Mouse (Mus musculus) intestine, embryonic 16.5 days (tissue): ENCODE measurements around the gene Gm20403. TPM values are rescaled to one million over a fixed set of nuclear protein-coding genes. Genes with fewer than 3 reads are reported as not detected.

Source experiments
- ATAC-seq: fragments of 200-750 bp; cut with Nextera tagmentation; 2 replicates; pipeline ENCODE4 v1.8.0; 2017; ENCODE audit warnings: moderate TSS enrichment, moderate library complexity
- H3K27ac ChIP-seq: fragments of 300-500 bp; sonication (generic); 2 replicates; pipeline ENCODE4 v1.5.1; 2014; ENCODE audit warnings: mild to moderate bottlenecking, low read length
- H3K27me3 ChIP-seq: fragments of 300-500 bp; sonication (generic); replicated peaks from 2 replicates; pipeline ENCODE4 v1.6.1; 2014; ENCODE audit warnings: low read length, control low read depth, mixed read lengths; ENCODE audit not compliant: control insufficient read depth, insufficient read depth
- H3K36me3 ChIP-seq: fragments of 300-500 bp; sonication (generic); 2 replicates; pipeline ENCODE4 v1.6.1; 2014; ENCODE audit warnings: low read length, control low read depth; ENCODE audit not compliant: control insufficient read depth, insufficient read depth
- H3K4me1 ChIP-seq: fragments of 300-500 bp; sonication (generic); 2 replicates; pipeline ENCODE4 v1.6.1; 2014; ENCODE audit warnings: low read length, control low read depth, mixed read lengths; ENCODE audit not compliant: control insufficient read depth, insufficient read depth
- H3K4me2 ChIP-seq: fragments of 300-500 bp; sonication (generic); 2 replicates; pipeline ENCODE4 v1.6.1; 2014; ENCODE audit warnings: low read depth, low read length, control low read depth
- H3K4me3 ChIP-seq: fragments of 300-500 bp; sonication (generic); 2 replicates; pipeline ENCODE4 v1.5.1; 2014; ENCODE audit warnings: mild to moderate bottlenecking, low read length
- H3K9ac ChIP-seq: fragments of 300-500 bp; sonication (generic); 2 replicates; pipeline ENCODE4 v1.6.1; 2014; ENCODE audit warnings: low read depth, low read length
- H3K9me3 ChIP-seq: fragments of 300-500 bp; sonication (generic); 2 replicates; pipeline ENCODE4 v1.6.1; 2016; ENCODE audit warnings: low read length, control low read depth; ENCODE audit not compliant: control insufficient read depth
- WGBS: fragments of 180-500 bp; shearing (Covaris S2); extraction: QIAGEN DNeasy Blood & Tissue Kit; methylation state at CpG from one replicate; pipeline ENCODE4 v1.1.7; 2014; 5-methylcytosine and 5-hydroxymethylcytosine counted together
- polyA plus RNA-seq: library from polyadenylated mRNA; unstranded; fragments of >200 nt; fragmentation: Nextera tagmentation; extraction: Ambion mirVana; gene quantifications from 2 replicates; pipeline ENCODE4 v1.2.1, GENCODE M21; 2015

The Gm20403 gene
- polyA plus RNA-seq, 1 experiment from 2014 or later: not detected

GRCm38 (mm10) chr12:54995965-54996364 is 9.6 kb upstream of the Gm20403 start:
- Histone ChIP-seq H3K9me3 (no peaks in the 10 kb centered on the region), H3K9ac (no peak overlapping the region), H3K4me1 (no peaks in the 10 kb centered on the region), H3K36me3 (no peaks in the 10 kb centered on the region), H3K4me3 (no peak overlapping the region), H3K27ac (no peak overlapping the region), H3K4me2 (no peak overlapping the region), H3K27me3 (no peaks in the 10 kb centered on the region)
- WGBS: 60% methylated on average over 3 of the region's 3 CpGs
- no peak for ATAC-seq

GRCm38 (mm10) chr12:54994418-54994817 is 8.1 kb upstream of the Gm20403 start:
- no peak overlapping the region for H3K9ac ChIP-seq
- no peak overlapping the region for H3K4me3 ChIP-seq
- WGBS: 80% methylated on average over 4 of the region's 4 CpGs
- no peaks in the 10 kb centered on the region for H3K4me1 ChIP-seq
- no peak overlapping the region for H3K4me2 ChIP-seq
- no peaks in the 10 kb centered on the region for H3K36me3 ChIP-seq
- no peaks in the 10 kb centered on the region for H3K27me3 ChIP-seq
- no peak for ATAC-seq
- H3K27ac ChIP-seq: no peak overlapping the region
- no peaks in the 10 kb centered on the region for H3K9me3 ChIP-seq

- Histone ChIP-seq H3K9me3 (no peaks in the 10 kb centered on the region), H3K27me3 (no peaks in the 10 kb centered on the region), H3K36me3 (no peaks in the 10 kb centered on the region), H3K4me2 (no peak overlapping the region), H3K4me1 (no peaks in the 10 kb centered on the region), H3K9ac (no peak overlapping the region), H3K4me3 (no peak overlapping the region), H3K27ac (no peak overlapping the region)
- 77% methylated on average over 6 of the region's 6 CpGs for WGBS
- no peak for ATAC-seq
Observed at GRCm38 (mm10) chr12:54994068-54994386, 7.7 kb upstream of the Gm20403 start.

GRCm38 (mm10) chr12:54993246-54994067 is 7.1 kb upstream of the Gm20403 start:
- Histone ChIP-seq H3K4me2 (no peak overlapping the region), H3K4me1 (no peaks in the 10 kb centered on the region), H3K27me3 (no peaks in the 10 kb centered on the region), H3K4me3 (no peak overlapping the region), H3K9ac (no peak overlapping the region), H3K27ac (no peak overlapping the region), H3K36me3 (no peaks in the 10 kb centered on the region), H3K9me3 (no peaks in the 10 kb centered on the region)
- WGBS: 57% methylated on average over 16 of the region's 16 CpGs
- no peak for ATAC-seq

- Histone ChIP-seq H3K36me3 (no peaks in the 10 kb centered on the region), H3K27ac (no peak overlapping the region), H3K4me1 (no peaks in the 10 kb centered on the region), H3K4me3 (no peak overlapping the region), H3K27me3 (no peaks in the 10 kb centered on the region), H3K9ac (no peak overlapping the region), H3K9me3 (no peaks in the 10 kb centered on the region), H3K4me2 (no peak overlapping the region)
- WGBS: 81% methylated on average over 3 of the region's 3 CpGs
- no peak for ATAC-seq
Observed at GRCm38 (mm10) chr12:54992814-54993213, 6.5 kb upstream of the Gm20403 start.

- Histone ChIP-seq H3K4me3 (no peak overlapping the region), H3K27me3 (no peaks in the 10 kb centered on the region), H3K27ac (no peak overlapping the region), H3K4me1 (peaks cover 4% of the 10 kb centered on the region), H3K9me3 (no peaks in the 10 kb centered on the region), H3K4me2 (no peak overlapping the region), H3K36me3 (no peaks in the 10 kb centered on the region), H3K9ac (no peak overlapping the region)
- whole genome bisulfite sequencing: 80% methylated on average over 4 of the region's 4 CpGs
- ATAC-seq: no peak
Observed at GRCm38 (mm10) chr12:54988323-54988850, 2.1 kb upstream of the Gm20403 start.

GRCm38 (mm10) chr12:54987156-54987555 is 827 bp upstream of the Gm20403 start:
- H3K9me3 ChIP-seq: no peaks in the 10 kb centered on the region
- H3K27me3 ChIP-seq: no peaks in the 10 kb centered on the region
- H3K27ac ChIP-seq: no peak overlapping the region
- 81% methylated on average over 2 of the region's 2 CpGs for WGBS
- H3K9ac ChIP-seq: no peak overlapping the region
- no peak overlapping the region for H3K4me2 ChIP-seq
- H3K36me3 ChIP-seq: no peaks in the 10 kb centered on the region
- no peak overlapping the region for H3K4me3 ChIP-seq
- H3K4me1 ChIP-seq: peaks cover 4% of the 10 kb centered on the region
- no peak for ATAC-seq

- H3K9me3 ChIP-seq: no peaks in the 10 kb centered on the region
- ATAC-seq: peak; percentile 75
- H3K4me2 ChIP-seq: peak overlapping the region; percentile 81
- H3K36me3 ChIP-seq: no peaks in the 10 kb centered on the region
- peak overlapping the region; percentile 78 for H3K4me3 ChIP-seq
- H3K27ac ChIP-seq: peak overlapping the region; percentile 94
- peak overlapping the region; percentile 87 for H3K9ac ChIP-seq
- H3K4me1 ChIP-seq: peaks cover 4% of the 10 kb centered on the region
- WGBS: under 1% methylated on average over 78 of the region's 117 CpGs
- no peaks in the 10 kb centered on the region for H3K27me3 ChIP-seq
Observed at GRCm38 (mm10) chr12:54985257-54986051, 875 bp downstream of the Gm20403 start.

GRCm38 (mm10) chr12:54984701-54985256 is 1.6 kb downstream of the Gm20403 start:
- Histone ChIP-seq H3K4me2 (peak overlapping the region; percentile 81), H3K4me1 (peaks cover 4% of the 10 kb centered on the region), H3K27me3 (no peaks in the 10 kb centered on the region), H3K9ac (peak overlapping the region; percentile 87), H3K9me3 (no peaks in the 10 kb centered on the region), H3K27ac (peak overlapping the region; percentile 94), H3K4me3 (peak overlapping the region; percentile 78), H3K36me3 (no peaks in the 10 kb centered on the region)
- under 1% methylated on average over 42 of the region's 42 CpGs for WGBS
- peak; percentile 81 for ATAC-seq
